Mouse (Mus musculus): Measurements from ENCODE around the gene H2al1f. TPM values are rescaled to one million over a fixed set of nuclear protein-coding genes. Genes with fewer than 3 reads are reported as not detected.

Gene H2al1f
- polyA plus RNA-seq, 1 experiment = not detected

DNA sequence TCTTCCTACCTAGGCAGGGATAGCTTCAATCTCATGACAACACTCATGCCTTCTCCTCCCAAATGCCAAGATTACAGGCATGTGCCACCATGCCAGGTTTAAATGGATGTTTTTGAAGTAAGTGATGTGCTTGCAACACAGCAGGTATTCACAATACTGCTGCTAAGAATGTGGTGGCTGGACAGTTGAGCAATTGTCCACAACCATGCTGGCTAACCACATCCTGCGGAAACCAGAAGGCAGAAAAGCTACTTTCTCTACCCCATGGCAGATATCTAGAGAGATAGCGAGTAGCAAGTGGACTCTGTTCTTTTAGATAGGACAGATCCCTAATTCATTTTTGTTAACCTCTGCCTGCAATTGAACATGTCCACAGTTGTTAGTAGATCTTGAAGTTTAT, 46.3 kb downstream of the H2al1f start:
- TF ChIP-seq POLR2A (IDR thresholded peaks at IDR 0.05; ENCODE audit: control insufficient read depth, low read depth, low read length) (no peak), CTCF (IDR thresholded peaks at IDR 0.05; ENCODE audit: control insufficient read depth, insufficient read depth, insufficient replicate concordance, low read depth, low read length) (no peak)
- no peaks in the 10 kb centered on the region for H3K4me1 ChIP-seq (ENCODE audit: control insufficient read depth, insufficient read depth, low read length)
- H3K27ac ChIP-seq (ENCODE audit: control insufficient read depth, insufficient read depth, low read depth, low read length) = no peak overlapping the region
- no peaks in the 10 kb centered on the region for H3K36me3 ChIP-seq (ENCODE audit: control insufficient read depth, insufficient read depth, low read length)
- H3K4me3 ChIP-seq (ENCODE audit: control insufficient read depth, low read depth, low read length) = no peak overlapping the region
- H3K27me3 ChIP-seq (ENCODE audit: control insufficient read depth, insufficient read depth, low read length) = no peaks in the 10 kb centered on the region

- Histone ChIP-seq H3K36me3 (ENCODE audit: control insufficient read depth, insufficient read depth, low read length) (no peaks in the 10 kb centered on the region), H3K4me3 (ENCODE audit: control insufficient read depth, low read depth, low read length) (no peak overlapping the region), H3K27ac (ENCODE audit: control insufficient read depth, insufficient read depth, low read depth, low read length) (no peak overlapping the region), H3K27me3 (ENCODE audit: control insufficient read depth, insufficient read depth, low read length) (no peaks in the 10 kb centered on the region), H3K4me1 (ENCODE audit: control insufficient read depth, insufficient read depth, low read length) (no peaks in the 10 kb centered on the region)
- no peak for TF ChIP-seq POLR2A (IDR thresholded peaks at IDR 0.05; ENCODE audit: control insufficient read depth, low read depth, low read length)
- TF ChIP-seq CTCF (IDR thresholded peaks at IDR 0.05; ENCODE audit: control insufficient read depth, insufficient read depth, insufficient replicate concordance, low read depth, low read length) = no peak
Measured at GRCm38 (mm10) chrX:11363890-11364289, 48.9 kb downstream of the H2al1f start.

Other genes starting within 250 kb of the H2al1f start
- gene H2al1a, start 15.9 kb upstream of the H2al1f start, polyA plus RNA-seq (2012; rRNA removed) = 1.9 and 2.2 TPM in 2 replicates
- gene H2al1b, start 12.7 kb upstream of the H2al1f start, polyA plus RNA-seq (2012; rRNA removed) = 28.9 and 34.3 TPM in 2 replicates
- not detected in 2 replicates for gene H2al1c, start 9.5 kb upstream of the H2al1f start, polyA plus RNA-seq (2012; rRNA removed)
- gene H2al1d, start 6.3 kb upstream of the H2al1f start, polyA plus RNA-seq (2012; rRNA removed) = not detected in 2 replicates
- 7.7 and 9.9 TPM in 2 replicates for gene H2al1e, start 3.2 kb upstream of the H2al1f start, polyA plus RNA-seq (2012; rRNA removed)
- 36.2 and 37.6 TPM in 2 replicates for gene H2al1g, start 3.1 kb downstream of the H2al1f start, polyA plus RNA-seq (2012; rRNA removed)
- not detected in 2 replicates for gene H2al1h, start 6.3 kb downstream of the H2al1f start, polyA plus RNA-seq (2012; rRNA removed)
- gene H2al1i, start 9.5 kb downstream of the H2al1f start, polyA plus RNA-seq (2012; rRNA removed) = not detected in 2 replicates
- gene H2al1j, start 12.7 kb downstream of the H2al1f start, polyA plus RNA-seq (2012; rRNA removed) = not detected in 2 replicates

Measured in testis, adult 2 months (tissue).